Mouse (Mus musculus) left cerebral cortex, adult 11 months (tissue): ENCODE data around the gene Olfr52.
"Not testable (repeated sequence)": the region's sequence is repeated elsewhere in the genome, so short reads cannot be mapped to it uniquely, and the experiment has no call there.

ENCODE experiments used
- DNase-seq: peaks from one replicate; pipeline ENCODE4 v3.0.0; 2022; ENCODE audit warnings: low spot score

The Olfr52 gene

DNA sequence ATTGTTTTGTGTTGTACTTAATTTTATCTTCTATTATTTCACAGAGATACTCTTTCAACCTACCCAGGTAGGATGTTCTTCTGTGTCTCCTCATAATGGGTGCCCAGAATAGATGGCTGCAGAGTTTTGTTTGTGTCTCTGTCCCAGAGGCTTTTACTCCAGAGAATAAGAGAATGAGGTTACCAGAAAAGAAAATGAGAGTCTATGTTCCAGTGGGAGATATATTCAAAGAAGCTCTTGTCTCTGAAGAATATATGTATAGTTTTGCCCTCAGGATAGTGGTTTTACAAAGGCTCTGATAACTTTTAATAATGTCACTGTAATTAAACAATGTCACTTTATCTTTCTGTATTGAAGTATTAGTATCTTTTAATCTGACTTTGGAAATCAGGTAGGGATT lies at the start of gene Olfr52:
Gene Olfr52 (minus strand): TSS at position 101 of the 400 bp plus-strand sequence.
- DNase-seq = no peak

DNA sequence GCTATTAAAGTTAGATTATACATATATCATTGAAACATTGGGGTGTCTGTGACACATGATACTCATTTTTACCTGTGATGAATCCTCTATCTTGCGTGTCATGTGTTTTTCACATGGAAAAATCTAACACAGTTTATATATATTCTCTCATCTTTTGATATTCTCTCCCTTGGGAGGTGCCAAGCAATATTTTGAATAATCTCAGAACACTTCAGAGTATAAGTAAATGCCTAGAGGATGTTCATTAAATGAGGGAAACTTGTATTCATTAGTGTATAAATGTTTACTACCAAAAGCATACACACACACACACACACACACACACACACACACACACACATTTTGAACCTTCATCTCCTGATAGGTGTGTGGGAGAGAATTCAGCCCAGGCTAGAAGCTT lies 45.8 kb upstream of the Olfr52 start, which contains the start of gene Olfr1047:
Gene Olfr1047 (minus strand): TSS at position 101 of the 400 bp plus-strand sequence.
- DNase-seq = no peak

DNA sequence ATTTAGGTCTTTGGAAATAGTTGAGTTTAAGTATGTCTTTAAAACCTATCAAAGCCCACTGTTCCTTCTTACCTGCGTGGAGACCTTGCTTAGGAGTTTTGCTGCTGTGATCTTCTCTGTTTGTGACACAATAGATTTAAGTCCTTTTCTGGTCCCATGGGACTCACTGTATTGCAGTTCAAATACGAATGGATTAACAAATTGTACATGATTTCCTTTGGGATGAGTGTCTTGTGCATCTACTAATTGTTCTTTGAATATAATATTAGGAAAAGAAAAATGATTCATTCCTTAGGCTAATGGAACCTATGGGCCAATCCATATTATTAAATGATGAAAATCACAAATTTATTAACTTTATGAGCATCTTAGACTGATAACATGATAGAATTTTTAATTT lies 33.7 kb upstream of the Olfr52 start, which contains the start of gene Olfr1046:
Gene Olfr1046 (minus strand): TSS at position 101 of the 400 bp plus-strand sequence.
- DNase-seq = no peak

DNA sequence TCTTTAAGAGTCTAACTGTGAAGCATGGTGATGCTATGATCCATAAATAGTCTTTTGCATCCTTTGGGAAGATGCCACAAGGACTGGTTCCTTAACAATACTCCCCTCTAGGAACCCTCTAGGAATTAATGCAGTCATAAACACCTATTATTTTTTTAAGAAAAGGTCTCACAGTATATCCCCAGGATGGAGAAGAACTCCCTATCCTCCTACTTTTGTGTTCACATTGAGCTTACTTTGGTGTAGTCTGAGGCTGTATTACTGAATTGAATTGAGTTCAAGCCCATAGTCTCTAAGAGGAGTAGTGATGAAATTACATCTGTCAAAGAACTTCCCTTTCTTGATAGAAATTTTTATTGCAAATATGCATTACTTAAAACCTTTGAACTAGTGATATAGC lies 17.4 kb upstream of the Olfr52 start, which contains the start of gene Olfr1045:
Gene Olfr1045 (minus strand): TSS at position 101 of the 400 bp plus-strand sequence.
- DNase-seq = no peak

DNA sequence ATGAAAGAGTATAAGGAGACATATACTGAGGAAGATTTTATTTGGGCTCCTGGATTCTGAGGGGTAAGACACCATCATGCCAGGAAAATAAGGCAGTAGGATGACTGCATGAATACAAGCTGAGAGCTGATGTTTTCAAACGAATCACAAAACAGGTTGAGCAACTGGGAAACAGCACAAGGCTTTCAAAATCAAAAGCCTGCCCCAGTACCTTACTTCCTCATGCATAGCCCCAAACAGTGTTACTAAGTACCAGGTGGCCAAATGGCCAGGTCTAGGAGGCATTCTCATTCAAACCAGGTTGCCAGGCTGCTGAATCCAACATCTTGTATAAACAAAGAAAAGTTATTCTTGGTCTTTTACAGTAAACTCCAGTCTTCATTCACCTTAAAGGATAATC lies 10.4 kb upstream of the Olfr52 start:
- DNase-seq = no peak

DNA sequence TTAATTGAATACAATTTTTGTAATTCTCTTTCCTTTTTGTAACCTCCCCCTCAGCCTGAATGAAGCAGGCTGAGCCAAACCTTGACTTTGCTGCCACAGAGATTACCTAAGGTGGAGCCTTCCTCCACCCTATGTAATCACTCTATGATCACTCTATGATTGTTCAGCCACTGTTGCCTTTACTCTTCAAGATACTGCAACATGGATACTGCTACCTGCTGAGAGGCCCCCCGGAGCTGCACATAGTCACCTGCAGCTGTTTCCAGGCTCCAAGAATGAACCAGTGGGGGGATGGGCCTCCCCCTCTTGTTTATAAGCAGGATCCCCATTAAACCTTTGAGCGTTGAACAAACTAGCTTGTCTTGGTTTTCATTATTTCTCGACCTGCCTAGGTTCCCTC lies 5.5 kb downstream of the Olfr52 start:
- DNase-seq = no peak

DNA sequence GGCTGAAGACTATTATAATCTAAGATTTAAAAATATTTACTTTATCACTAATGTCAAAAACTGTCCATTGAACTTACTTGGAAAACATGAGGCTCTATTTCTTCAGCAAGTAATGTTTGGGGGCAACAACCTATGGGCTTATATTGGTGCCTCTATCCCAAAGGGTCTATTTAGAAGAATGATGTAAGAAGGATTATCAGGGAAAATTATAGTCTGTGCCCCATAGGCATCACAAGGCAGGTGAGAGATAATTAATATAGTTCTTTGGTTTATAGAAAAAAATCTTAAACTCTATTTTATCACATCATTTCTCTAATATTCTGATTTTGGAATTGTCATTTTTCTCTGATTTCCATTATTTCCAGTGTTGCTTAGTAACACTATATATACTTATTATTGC lies 7.8 kb downstream of the Olfr52 start, which contains the start of gene Olfr1044:
Gene Olfr1044 (minus strand): TSS at position 101 of the 400 bp plus-strand sequence.
- no peak for DNase-seq

DNA sequence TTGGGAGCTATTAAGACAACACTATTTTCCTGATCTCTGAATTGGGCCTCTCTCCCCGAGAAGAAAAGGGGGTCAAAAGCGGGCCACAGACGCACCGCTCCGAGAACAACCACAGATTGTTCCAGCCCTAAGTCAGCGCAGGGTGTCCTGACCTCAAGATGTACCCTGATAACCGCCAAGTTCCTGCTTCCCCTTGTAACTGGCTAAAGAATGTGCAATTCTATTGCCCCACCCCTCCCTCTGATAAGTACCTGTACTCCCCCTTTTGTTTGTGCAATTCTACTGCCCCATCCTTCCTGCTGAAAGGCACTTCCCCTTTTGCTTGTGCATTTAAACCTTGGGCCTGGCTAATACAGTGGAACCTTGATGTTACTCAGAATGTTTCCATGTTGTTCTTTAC lies 10.1 kb downstream of the Olfr52 start:
- DNase-seq = not testable (repeated sequence)

DNA sequence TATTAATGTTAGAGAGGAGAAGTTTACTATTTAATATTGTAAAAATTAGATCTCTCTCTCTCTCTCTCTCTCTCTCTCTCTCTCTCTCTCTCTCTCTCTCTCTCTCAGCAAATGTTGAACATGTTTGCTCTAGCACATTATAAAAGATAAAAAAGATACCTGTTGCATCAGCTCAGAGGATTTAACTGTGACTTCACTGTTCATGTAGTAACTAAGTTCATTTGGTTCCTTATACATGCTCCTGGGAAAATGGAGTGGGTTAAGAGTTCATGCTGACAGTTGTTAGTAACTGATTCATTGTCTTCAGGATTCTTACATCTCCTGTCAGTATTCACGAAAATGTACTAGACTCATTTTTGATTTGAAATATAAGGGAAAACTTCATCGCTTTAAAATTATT lies 18.1 kb downstream of the Olfr52 start, which contains the start of gene Olfr1043:
Gene Olfr1043 (minus strand): TSS at position 101 of the 400 bp plus-strand sequence.
- no peak for DNase-seq

DNA sequence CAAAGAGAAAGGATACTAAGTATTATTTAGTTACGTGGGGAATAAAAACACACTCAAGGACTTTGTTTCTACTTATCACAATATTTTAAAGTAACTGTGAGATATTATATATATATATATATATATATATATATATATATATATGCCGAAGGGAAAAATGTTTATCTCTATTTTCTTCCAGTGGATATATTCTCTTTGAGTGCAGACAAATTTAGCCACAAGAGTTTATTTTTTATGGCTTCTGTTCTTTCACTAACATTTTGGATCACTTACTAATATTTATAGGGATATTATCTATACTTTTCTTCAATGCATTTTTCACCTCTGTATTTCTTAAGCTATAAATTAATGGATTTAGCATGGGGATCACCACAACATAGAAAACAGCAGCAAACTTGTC lies 23.7 kb downstream of the Olfr52 start, which contains the start of gene Olfr1042:
Gene Olfr1042 (minus strand): TSS at position 101 of the 400 bp plus-strand sequence.
- no peak for DNase-seq

DNA sequence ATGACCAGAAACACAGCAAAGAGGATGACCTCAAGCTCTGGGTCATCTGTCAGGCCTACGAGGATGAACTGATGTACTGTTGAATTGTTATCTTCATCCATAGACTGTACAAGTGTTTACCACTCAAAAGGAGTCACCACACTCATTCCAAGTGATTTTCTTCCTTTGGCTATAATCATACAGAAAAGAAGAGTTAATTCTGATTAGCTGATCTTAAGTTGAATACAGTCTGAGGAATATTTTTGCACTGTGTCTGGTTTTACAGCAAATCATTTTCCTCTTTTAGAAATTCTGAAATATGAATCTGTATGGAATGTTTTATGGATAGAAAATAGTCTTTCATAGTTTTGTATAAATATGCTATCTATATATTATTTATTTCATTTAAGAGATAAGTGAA lies 38.9 kb downstream of the Olfr52 start, which contains the start of gene Olfr1040:
Gene Olfr1040 (minus strand): TSS at position 101 of the 400 bp plus-strand sequence.
- DNase-seq = no peak

DNA sequence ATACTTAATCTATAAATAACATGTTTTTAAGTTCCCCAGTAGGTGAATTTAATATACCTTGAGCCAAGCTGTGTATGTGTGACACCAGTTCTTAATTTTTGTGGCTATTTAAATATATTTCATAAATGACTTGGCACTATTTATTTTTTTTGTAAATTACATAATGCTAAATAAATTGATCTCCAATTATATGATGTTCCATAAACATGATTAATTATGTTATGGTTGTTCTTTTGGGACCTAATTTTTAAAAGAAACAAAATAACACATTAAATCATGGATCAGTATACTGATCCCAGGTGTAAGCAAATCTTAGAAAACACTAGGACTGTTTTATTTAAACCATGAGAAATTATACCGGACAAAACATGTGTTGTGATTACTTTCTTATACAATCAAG lies 49.7 kb downstream of the Olfr52 start, which contains the start of gene Olfr1039:
Gene Olfr1039 (minus strand): TSS at position 101 of the 400 bp plus-strand sequence.
- no peak for DNase-seq
